Mouse (Mus musculus): ENCODE measurements around the gene Vmn1r175. TPM values are rescaled to one million over a fixed set of nuclear protein-coding genes. Genes with fewer than 3 reads are reported as not detected.
"Not testable (repeated sequence)": the region's sequence is repeated elsewhere in the genome, so short reads cannot be mapped to it uniquely, and the experiment has no call there.

Vmn1r175 gene
- polyA plus RNA-seq (2016; fragmentation: Nextera tagmentation; extraction: Ambion mirVana): not detected in 2 replicates

DNA sequence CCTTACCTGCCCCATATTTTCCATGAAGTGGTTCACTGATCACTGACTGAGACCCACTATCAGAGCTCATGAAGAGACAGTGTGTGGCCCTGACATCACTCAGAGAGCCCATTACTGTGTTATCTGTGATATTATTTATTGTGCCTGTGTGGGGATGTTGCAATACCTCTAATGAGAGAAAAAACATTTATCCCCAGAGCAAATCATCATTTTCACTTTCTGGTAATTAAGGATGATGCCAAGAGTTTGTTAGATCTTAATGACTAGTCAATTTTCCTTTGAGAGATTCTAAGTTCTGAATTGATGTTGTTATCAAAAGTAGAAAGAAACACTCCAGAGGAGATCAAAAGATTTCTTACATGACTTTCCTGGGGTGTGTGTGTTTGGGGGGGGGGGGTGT is at the start of gene Vmn1r175:
Gene Vmn1r175 (minus strand): TSS at position 101 of the 400 bp plus-strand sequence.
- not testable (repeated sequence) for H3K27ac ChIP-seq; H3K36me3 ChIP-seq; H3K9ac ChIP-seq (replicated peaks); ATAC-seq (ENCODE audit: insufficient number of reproducible peaks, insufficient read depth, low FRiP score, low TSS enrichment, low read depth); H3K27me3 ChIP-seq; H3K9me3 ChIP-seq; H3K4me2 ChIP-seq; H3K4me3 ChIP-seq (replicated peaks); H3K4me1 ChIP-seq (replicated peaks)

DNA sequence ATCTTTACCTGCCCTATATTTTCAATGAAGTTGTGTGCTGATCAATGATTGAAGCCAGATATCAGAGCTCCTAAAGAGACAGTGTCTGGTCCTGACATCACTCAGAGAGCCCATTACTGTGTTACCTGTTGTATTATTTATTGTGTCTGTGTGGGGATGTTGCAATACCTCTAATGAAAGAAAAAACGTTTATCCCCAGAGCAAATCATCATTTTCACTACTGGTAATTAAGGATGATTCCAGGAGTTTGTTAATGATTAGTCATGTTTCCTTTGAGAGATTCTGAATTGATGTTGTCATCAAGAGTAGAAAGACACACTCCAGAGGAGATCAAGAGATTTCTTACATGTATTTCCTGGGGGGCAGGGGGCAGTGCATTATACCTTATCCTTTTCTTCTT is 26.8 kb upstream of the Vmn1r175 start, which contains the start of gene Vmn1r176:
Gene Vmn1r176 (minus strand): TSS at position 101 of the 400 bp plus-strand sequence.
- H3K9me3 ChIP-seq: peaks cover 11% of the 10 kb centered on the region; the same call in 1 of the 2 replicates
- not testable (repeated sequence) for H3K4me1 ChIP-seq (replicated peaks); ATAC-seq (ENCODE audit: insufficient number of reproducible peaks, insufficient read depth, low FRiP score, low TSS enrichment, low read depth); H3K4me2 ChIP-seq; H3K9ac ChIP-seq (replicated peaks); H3K36me3 ChIP-seq; H3K27me3 ChIP-seq; H3K4me3 ChIP-seq (replicated peaks); H3K27ac ChIP-seq
- WGBS: no CpG with 5 or more reads among the region's 1 CpGs

DNA sequence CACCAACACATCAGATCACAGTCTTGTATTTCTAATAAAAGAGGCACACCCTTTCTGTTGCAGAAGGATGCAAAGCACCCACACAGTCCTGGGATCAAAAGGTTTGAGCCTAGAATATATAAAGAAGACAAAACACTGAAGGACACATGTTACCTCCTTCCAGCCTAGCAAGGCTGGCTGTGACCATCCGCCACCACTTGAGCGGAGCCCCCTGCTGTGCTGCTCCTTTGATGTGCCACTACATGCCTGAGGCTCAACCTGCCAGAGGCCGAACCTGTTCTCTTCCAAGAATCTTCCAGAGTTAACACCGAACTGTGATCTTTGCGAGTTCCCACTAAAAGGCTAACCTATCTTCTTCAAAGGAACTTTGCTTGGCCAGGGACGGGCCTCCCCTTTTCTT is 25.9 kb downstream of the Vmn1r175 start:
- no peaks in the 10 kb centered on the region for H3K36me3 ChIP-seq
- no peaks in the 10 kb centered on the region for H3K27me3 ChIP-seq
- H3K4me2 ChIP-seq: no peak overlapping the region
- peaks cover 52% of the 10 kb centered on the region for H3K9me3 ChIP-seq
- H3K9ac ChIP-seq (replicated peaks): no peak overlapping the region
- no peaks in the 10 kb centered on the region for H3K4me1 ChIP-seq (replicated peaks)
- ATAC-seq (ENCODE audit: insufficient number of reproducible peaks, insufficient read depth, low FRiP score, low TSS enrichment, low read depth): no peak
- H3K27ac ChIP-seq: no peak overlapping the region
- 78% methylated on average over 6 of the region's 6 CpGs for WGBS
- H3K4me3 ChIP-seq (replicated peaks): no peak overlapping the region

Other genes starting within 250 kb of the Vmn1r175 start
- gene Vmn1r169, start 235.1 kb downstream of the Vmn1r175 start, polyA plus RNA-seq (2016; fragmentation: Nextera tagmentation; extraction: Ambion mirVana): not detected in 2 replicates
- not detected in 2 replicates for gene Vmn1r170, start 204.5 kb downstream of the Vmn1r175 start, polyA plus RNA-seq (2016; fragmentation: Nextera tagmentation; extraction: Ambion mirVana)
- gene Vmn1r171, start 179.9 kb downstream of the Vmn1r175 start, polyA plus RNA-seq (2016; fragmentation: Nextera tagmentation; extraction: Ambion mirVana): not detected in 2 replicates
- gene Vmn1r172, start 152.3 kb downstream of the Vmn1r175 start, polyA plus RNA-seq (2016; fragmentation: Nextera tagmentation; extraction: Ambion mirVana): not detected in 2 replicates
- gene Vmn1r173, start 109.9 kb downstream of the Vmn1r175 start, polyA plus RNA-seq (2016; fragmentation: Nextera tagmentation; extraction: Ambion mirVana): not detected in 2 replicates
- gene Vmn1r174, start 58.4 kb downstream of the Vmn1r175 start, polyA plus RNA-seq (2016; fragmentation: Nextera tagmentation; extraction: Ambion mirVana): not detected in 2 replicates
- gene Vmn1r176, start 26.7 kb upstream of the Vmn1r175 start, polyA plus RNA-seq (2016; fragmentation: Nextera tagmentation; extraction: Ambion mirVana): not detected in 2 replicates
- gene Vmn1r177, start 55.8 kb upstream of the Vmn1r175 start, polyA plus RNA-seq (2016; fragmentation: Nextera tagmentation; extraction: Ambion mirVana): not detected in 2 replicates
- not detected in 2 replicates for gene Vmn1r178, start 81.4 kb upstream of the Vmn1r175 start, polyA plus RNA-seq (2016; fragmentation: Nextera tagmentation; extraction: Ambion mirVana)
- not detected in 2 replicates for gene Vmn1r179, start 116.3 kb upstream of the Vmn1r175 start, polyA plus RNA-seq (2016; fragmentation: Nextera tagmentation; extraction: Ambion mirVana)
- not detected in 2 replicates for gene Vmn1r180, start 140.0 kb upstream of the Vmn1r175 start, polyA plus RNA-seq (2016; fragmentation: Nextera tagmentation; extraction: Ambion mirVana)
- not detected in 2 replicates for gene Vmn1r181, start 164.0 kb upstream of the Vmn1r175 start, polyA plus RNA-seq (2016; fragmentation: Nextera tagmentation; extraction: Ambion mirVana)
- not detected in 2 replicates for gene V1rd19, start 191.0 kb upstream of the Vmn1r175 start, polyA plus RNA-seq (2016; fragmentation: Nextera tagmentation; extraction: Ambion mirVana)
- gene Vmn1r183, start 242.6 kb upstream of the Vmn1r175 start, polyA plus RNA-seq (2016; fragmentation: Nextera tagmentation; extraction: Ambion mirVana): not detected in 2 replicates